Mouse (Mus musculus) midbrain, embryonic 14.5 days (tissue): ENCODE results near the gene Calm3. TPM values are rescaled to one million over a fixed set of nuclear protein-coding genes. Genes with fewer than 3 reads are reported as not detected.

Source experiments
- ATAC-seq: fragments of 200-750 bp; cut with Nextera tagmentation; 2 replicates; pipeline ENCODE4 v1.8.0; 2017; ENCODE audit warnings: moderate number of reproducible peaks, moderate library complexity; ENCODE audit not compliant: low FRiP score, low TSS enrichment
- DNase-seq: peaks from one replicate; pipeline ENCODE4 v3.0.0-alpha.2; 2015
- H3K27ac ChIP-seq: fragments of 300-500 bp; sonication (generic); replicated peaks from 2 replicates; pipeline ENCODE4 v1.5.1; 2014; ENCODE audit warnings: mild to moderate bottlenecking, low read depth, low read length, moderate library complexity
- H3K27me3 ChIP-seq: fragments of 300-500 bp; sonication (generic); 2 replicates; pipeline ENCODE4 v1.6.1; 2014; ENCODE audit warnings: low read length, control low read depth, mixed read lengths; ENCODE audit not compliant: control insufficient read depth, insufficient read depth
- H3K36me3 ChIP-seq: fragments of 300-500 bp; sonication (generic); 2 replicates; pipeline ENCODE4 v1.6.1; 2014; ENCODE audit warnings: low read length, control low read depth; ENCODE audit not compliant: control insufficient read depth, insufficient read depth
- H3K4me1 ChIP-seq: fragments of 300-500 bp; sonication (generic); 2 replicates; pipeline ENCODE4 v1.6.1; 2014; ENCODE audit warnings: mild to moderate bottlenecking, antibody characterized with exemption, low read length, control low read depth; ENCODE audit not compliant: control insufficient read depth, insufficient read depth
- H3K4me2 ChIP-seq: fragments of 300-500 bp; sonication (generic); 2 replicates; pipeline ENCODE4 v1.6.1; 2014; ENCODE audit warnings: mild to moderate bottlenecking, low read length, moderate library complexity
- H3K4me3 ChIP-seq: fragments of 300-500 bp; sonication (generic); replicated peaks from 2 replicates; pipeline ENCODE4 v1.5.1; 2014; ENCODE audit warnings: low read depth, low read length
- H3K9ac ChIP-seq: fragments of 300-500 bp; sonication (generic); replicated peaks from 2 replicates; pipeline ENCODE4 v1.6.1; 2014; ENCODE audit warnings: mild to moderate bottlenecking, low read length, moderate library complexity
- H3K9me3 ChIP-seq: fragments of 300-500 bp; sonication (generic); 2 replicates; pipeline ENCODE4 v1.6.1; 2016; ENCODE audit warnings: low read length, control low read depth, mixed read lengths; ENCODE audit not compliant: control insufficient read depth
- WGBS: fragments of 180-500 bp; shearing (Covaris S2); extraction: QIAGEN DNeasy Blood & Tissue Kit; methylation state at CpG from one replicate; pipeline ENCODE4 v1.1.7; 2014; 5-methylcytosine and 5-hydroxymethylcytosine counted together
- polyA plus RNA-seq: library from polyadenylated mRNA; unstranded; fragments of >200 nt; fragmentation: Nextera tagmentation; extraction: Ambion mirVana; gene quantifications from 2 replicates; pipeline ENCODE4 v1.2.1, GENCODE M21; 2014

Gene Calm3
- polyA plus RNA-seq, 1 experiment from 2014 or later = 494 TPM

DNA sequence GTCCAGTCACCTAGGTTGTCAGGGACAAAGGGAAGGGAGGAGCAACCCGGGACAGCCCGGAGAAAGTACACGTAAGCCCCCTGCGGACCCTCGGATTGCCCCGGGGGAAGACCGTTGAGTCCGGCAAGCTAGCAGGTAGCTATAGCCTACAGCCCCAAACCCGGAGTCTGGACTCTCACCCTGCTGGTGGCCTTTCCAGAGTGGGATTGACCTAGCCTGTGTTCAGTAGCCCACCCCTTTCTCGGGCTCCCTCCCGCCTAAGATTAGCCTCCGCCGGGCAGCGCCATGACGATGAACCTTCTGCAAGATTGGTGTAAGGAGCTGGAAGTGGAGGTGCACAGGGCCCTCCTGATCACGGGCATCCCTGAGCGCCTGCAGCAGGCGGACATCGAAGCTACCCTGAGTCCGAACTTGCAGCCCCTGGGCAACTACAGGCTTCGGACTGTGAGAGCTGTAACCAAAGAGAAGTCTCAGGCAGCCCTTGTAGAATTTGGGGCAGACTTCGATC, 20.9 kb upstream of the Calm3 start:
- peak overlapping the region; percentile 80 for H3K4me3 ChIP-seq
- no peak; the same call in 1 of the 2 replicates for ATAC-seq

DNA sequence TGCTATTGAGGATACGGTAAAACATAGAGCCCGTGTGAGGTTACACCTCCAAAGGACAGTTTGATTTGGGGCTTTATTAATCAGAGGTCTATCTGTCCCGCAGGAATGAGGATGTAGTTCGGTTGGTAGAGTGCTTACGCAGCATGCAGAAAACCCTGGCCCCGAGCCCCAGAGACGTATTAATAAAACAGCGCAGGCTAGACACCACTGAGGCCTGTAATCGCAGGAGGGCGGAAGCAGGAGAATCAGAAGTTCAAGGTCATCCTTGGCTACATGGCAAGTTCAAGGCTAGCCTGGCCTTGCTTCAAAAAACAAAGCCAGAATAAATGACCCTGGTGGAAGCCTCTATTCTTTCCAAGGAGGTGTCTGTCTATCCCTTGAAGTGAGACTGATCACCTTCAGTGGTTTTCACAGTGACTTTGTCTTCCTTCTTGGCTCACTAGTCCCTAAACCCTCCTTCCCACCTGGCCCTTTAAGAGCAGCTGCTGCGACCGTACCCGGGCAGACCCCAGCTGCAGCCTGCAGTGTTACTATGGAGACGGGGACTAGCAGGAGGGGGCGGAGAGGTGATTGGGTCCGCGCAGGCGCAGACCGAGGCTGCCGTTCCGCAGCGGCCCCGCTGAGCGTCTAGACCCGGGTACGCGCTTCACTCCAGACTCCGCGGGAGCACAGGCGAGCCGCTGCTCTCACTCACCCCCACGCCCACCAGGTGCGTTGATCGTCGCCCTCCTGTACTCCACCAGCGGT, 20.3 kb upstream of the Calm3 start, which contains the start of gene Pnmal2:
Gene Pnmal2, plus strand, starts transcription at position 622 of the 747 bp plus-strand sequence.
- Histone ChIP-seq H3K27ac (peak within 1 kb of the TSS; percentile 97), H3K9ac (peak within 1 kb of the TSS; percentile 94), H3K4me2 (peak within 1 kb of the TSS; percentile 96), H3K4me3 (peak within 1 kb of the TSS; percentile 80), H3K4me1 (peaks cover 77% of the 10 kb centered on the region), H3K9me3 (no peaks in the 10 kb centered on the region), H3K36me3 (peaks cover 8% of the 10 kb centered on the region), H3K27me3 (no peaks in the 10 kb centered on the region)
- DNase-seq (peak; percentile 97), ATAC-seq (peak; percentile 90)
- 11% methylated on average over 36 of the region's 36 CpGs for WGBS

More for the DNA sequence above, 20.9 kb upstream of the Calm3 start:
- H3K9ac ChIP-seq = peak overlapping the region; percentile 94
- H3K36me3 ChIP-seq = peaks cover 11% of the 10 kb centered on the region
- WGBS = under 1% methylated on average over 22 of the region's 22 CpGs
- H3K27me3 ChIP-seq = no peaks in the 10 kb centered on the region
- peak overlapping the region; percentile 96 for H3K4me2 ChIP-seq
- peak overlapping the region; percentile 97 for H3K27ac ChIP-seq
- H3K9me3 ChIP-seq = no peaks in the 10 kb centered on the region
- DNase-seq = no peak
- peaks cover 81% of the 10 kb centered on the region for H3K4me1 ChIP-seq

DNA sequence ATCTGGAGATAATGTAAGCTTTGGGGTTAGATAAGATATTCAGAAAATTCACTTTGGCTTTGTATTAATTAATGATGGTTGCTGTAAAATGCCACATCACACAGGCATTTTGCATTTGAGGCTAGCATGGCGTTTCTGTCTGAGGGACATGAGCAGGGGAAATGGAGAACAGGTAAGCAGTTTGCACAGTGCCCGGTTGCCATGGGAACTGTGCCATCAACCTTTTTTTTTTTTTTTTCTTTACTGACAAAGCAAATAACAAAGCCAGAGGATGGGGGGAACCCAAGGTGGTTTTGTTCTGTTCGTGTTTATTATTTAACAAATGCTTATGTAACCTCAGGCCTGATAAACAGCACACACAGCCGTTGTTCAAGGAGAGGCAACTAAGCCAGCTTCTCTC, 18.9 kb upstream of the Calm3 start:
- Histone ChIP-seq H3K27me3 (no peaks in the 10 kb centered on the region), H3K9ac (no peak overlapping the region), H3K9me3 (no peaks in the 10 kb centered on the region), H3K36me3 (no peaks in the 10 kb centered on the region; the same call in 1 of the 2 replicates), H3K27ac (peak overlapping the region; percentile 97), H3K4me2 (0 out of 2 replicates have a peak overlapping the region, but pooled peaks have one; percentile 17), H3K4me1 (peaks cover 75% of the 10 kb centered on the region), H3K4me3 (no peak overlapping the region)
- DNase-seq (peak; percentile 83), ATAC-seq (no peak)
- WGBS = 30% methylated on average over 4 of the region's 4 CpGs

DNA sequence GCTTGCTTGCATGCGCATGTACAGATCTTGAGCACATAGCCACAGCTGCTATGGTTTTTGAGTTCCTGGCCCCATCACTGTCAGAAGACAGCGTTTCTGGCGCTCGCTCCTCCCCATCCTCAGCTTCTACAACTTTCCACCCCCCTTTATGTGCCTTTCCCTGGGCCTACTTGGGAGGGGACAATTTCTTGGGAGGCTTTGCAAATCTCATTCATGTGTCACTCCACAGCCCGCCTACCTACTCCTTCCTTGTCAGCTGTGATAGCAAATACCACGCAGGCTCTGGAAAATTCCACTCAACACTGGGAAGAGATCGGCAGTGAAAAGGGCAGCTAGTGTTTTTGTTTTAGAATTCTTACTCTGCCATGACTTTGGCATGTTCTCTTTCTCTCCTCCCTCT, 16.4 kb upstream of the Calm3 start:
- peak; percentile 26 for DNase-seq
- 39% methylated on average over 7 of the region's 7 CpGs for WGBS
- H3K4me1 ChIP-seq = peaks cover 56% of the 10 kb centered on the region

DNA sequence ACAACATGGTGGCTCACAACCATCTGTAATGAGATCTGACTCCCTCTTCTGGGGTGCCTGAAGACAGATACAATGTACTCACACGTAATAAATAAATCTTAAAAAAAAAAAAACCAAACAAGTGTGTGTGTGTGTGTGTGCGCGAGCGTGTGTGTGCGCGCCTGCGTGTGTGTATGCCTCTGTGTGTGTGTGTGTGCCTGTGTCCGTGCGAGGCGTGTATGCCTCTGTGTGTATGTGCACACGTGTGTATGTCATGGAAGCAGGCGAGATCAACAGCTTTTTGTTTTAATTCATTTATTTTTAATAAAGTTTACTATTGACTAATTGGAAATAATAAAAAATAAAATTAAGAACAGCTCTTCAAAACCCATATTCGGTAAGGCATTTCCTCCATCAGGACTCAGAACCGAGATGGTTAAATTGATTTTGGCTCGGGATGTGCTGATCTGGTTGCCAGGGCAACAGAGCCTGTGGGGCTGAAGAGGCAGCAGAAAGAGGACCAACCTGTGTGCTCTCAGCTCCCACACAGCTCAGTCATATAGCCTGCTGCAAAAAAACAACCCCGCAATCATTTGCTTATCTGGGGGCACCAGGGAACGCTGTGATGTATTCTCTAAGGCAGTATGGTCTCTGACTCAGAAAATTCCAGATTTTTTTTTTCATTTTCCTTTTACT, 14.3 kb upstream of the Calm3 start:
- peaks cover 49% of the 10 kb centered on the region for H3K4me1 ChIP-seq
- no peak overlapping the region; the same call in 1 of the 2 replicates for H3K9ac ChIP-seq
- peak; percentile 90 for ATAC-seq
- 58% methylated on average over 17 of the region's 17 CpGs for WGBS
- peak overlapping the region; percentile 43 for H3K4me2 ChIP-seq
- peak overlapping the region; percentile 89 for H3K27ac ChIP-seq
- H3K4me3 ChIP-seq = no peak overlapping the region
- peak; percentile 93 for DNase-seq
- H3K9me3 ChIP-seq = no peaks in the 10 kb centered on the region
- no peaks in the 10 kb centered on the region for H3K27me3 ChIP-seq
- H3K36me3 ChIP-seq = no peaks in the 10 kb centered on the region

More for the DNA sequence above, 16.4 kb upstream of the Calm3 start:
- H3K27ac ChIP-seq = peak overlapping the region; percentile 77
- ATAC-seq = no peak
- H3K9me3 ChIP-seq = no peaks in the 10 kb centered on the region
- H3K4me2 ChIP-seq = no peak overlapping the region
- H3K27me3 ChIP-seq = no peaks in the 10 kb centered on the region
- H3K9ac ChIP-seq = no peak overlapping the region; the same call in 1 of the 2 replicates
- no peak overlapping the region for H3K4me3 ChIP-seq
- no peaks in the 10 kb centered on the region for H3K36me3 ChIP-seq

DNA sequence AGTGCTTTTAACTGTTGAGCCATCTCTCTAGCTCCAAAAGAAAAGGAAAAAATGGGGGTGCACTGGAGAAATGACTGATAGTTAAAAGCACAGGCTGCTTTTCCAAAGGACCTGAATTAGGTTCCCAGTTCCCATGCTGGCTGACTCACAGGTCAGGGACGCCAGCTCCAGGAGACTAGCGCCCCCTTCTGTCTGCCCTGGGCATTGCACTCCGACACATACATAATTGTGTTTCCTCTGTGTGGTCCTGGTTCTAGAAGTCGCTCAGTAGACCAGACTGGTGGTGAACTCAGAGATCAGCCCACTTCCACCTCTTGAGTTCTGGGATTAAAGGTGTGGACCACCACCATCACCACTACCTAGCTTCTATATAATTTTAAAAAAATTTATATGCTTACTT, 13.4 kb upstream of the Calm3 start:
- ATAC-seq (no peak), DNase-seq (no peak)
- Histone ChIP-seq H3K27ac (no peak overlapping the region), H3K36me3 (no peaks in the 10 kb centered on the region), H3K4me1 (peaks cover 46% of the 10 kb centered on the region), H3K4me3 (no peak overlapping the region), H3K9ac (no peak overlapping the region), H3K9me3 (no peaks in the 10 kb centered on the region), H3K27me3 (no peaks in the 10 kb centered on the region), H3K4me2 (no peak overlapping the region)
- WGBS = 53% methylated on average over 4 of the region's 4 CpGs

DNA sequence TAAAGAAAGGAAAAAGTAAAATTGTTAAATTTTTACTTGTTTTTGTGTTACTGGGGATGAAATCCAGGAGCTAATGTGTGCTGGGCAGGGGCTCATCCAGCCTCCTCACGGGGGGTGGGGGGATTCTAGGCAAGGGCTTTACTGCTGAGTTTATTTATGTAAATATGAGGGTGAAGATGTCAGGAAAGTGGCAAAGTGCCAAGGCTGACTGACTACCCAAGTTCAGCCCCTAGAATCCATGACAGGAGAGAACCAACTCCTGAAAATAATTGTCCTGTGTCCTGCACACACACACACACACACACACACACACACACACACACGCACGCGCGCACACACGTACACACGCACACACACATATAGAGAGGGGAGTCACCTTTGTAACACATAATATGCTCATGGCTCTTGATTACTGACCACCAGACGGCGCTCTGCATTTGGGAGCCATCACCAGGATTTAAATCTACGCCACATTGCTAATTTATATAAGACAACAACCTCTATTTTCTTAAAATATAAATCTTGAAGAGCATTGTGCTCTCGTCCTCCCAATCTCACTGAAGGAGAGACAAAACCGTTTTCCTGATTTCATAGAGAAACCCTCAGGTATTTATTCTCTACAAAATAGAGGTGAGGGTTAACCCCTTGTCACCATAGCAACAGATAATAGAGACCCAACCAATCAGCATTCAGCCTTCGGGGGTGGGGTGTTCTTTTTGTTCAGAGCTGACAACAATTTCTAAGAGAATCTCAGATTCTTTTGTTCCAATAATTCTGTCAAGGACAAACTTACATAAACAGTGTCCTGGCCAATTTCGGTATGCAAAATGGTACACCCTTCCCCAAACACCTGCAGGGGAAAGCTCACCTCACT, 9.0 kb upstream of the Calm3 start:
- H3K9me3 ChIP-seq = no peaks in the 10 kb centered on the region
- no peak overlapping the region for H3K4me3 ChIP-seq
- peak; percentile 70 for ATAC-seq
- peaks cover 16% of the 10 kb centered on the region for H3K4me1 ChIP-seq
- no peaks in the 10 kb centered on the region for H3K36me3 ChIP-seq
- WGBS = 31% methylated on average over 14 of the region's 14 CpGs
- no peaks in the 10 kb centered on the region for H3K27me3 ChIP-seq
- peak overlapping the region; percentile 15 for H3K4me2 ChIP-seq
- H3K27ac ChIP-seq = peak overlapping the region; percentile 76
- H3K9ac ChIP-seq = no peak overlapping the region; the same call in 1 of the 2 replicates
- DNase-seq = peak; percentile 91

DNA sequence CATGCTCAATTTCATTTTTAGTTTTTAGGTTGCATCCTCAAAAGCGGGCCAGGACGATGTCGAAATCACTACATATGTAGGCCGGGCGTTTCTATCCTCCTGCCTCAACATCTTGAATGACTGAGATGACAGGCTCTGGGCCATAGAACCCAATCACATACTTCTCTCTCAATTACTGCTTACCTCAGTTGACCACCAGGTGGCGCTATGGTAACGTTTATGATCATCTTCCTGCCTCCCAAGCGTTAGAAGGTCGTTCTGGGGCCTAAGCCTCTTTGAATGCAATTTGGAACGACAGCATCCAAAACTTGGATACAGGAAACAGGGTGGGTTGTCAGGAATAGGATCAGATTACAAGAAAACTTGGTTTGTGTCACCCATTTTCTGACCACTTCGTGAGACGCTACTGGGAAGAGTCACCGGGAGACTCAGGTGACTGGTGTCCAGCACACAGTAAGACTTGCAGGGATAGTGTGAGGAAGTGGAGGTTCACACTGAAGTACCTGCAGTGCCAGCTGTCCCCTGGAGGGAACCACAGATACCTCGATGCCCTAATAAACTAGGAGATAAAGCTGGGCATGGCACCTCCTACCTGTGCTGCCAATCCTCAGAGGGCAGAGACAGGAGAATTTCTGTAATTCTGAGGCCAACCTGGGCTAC, 8.2 kb upstream of the Calm3 start:
- Histone ChIP-seq H3K4me2 (no peak overlapping the region), H3K4me1 (peaks cover 14% of the 10 kb centered on the region)

More for the DNA sequence above, 8.2 kb upstream of the Calm3 start:
- Histone ChIP-seq H3K36me3 (no peaks in the 10 kb centered on the region), H3K27me3 (no peaks in the 10 kb centered on the region), H3K9ac (no peak overlapping the region), H3K9me3 (no peaks in the 10 kb centered on the region), H3K27ac (peak overlapping the region; percentile 76), H3K4me3 (no peak overlapping the region)
- 18% methylated on average over 14 of the region's 14 CpGs for WGBS
- ATAC-seq = peak; percentile 70
- peak; percentile 96 for DNase-seq
